Mouse (Mus musculus): Measurements from ENCODE around the gene Rpsa. TPM values are rescaled to one million over a fixed set of nuclear protein-coding genes. Genes with fewer than 3 reads are reported as not detected.
A peak's percentile ranks its signal among the peaks of the same experiment; 100 is the strongest.

Rpsa gene
- polyA plus RNA-seq, 1 experiment = 1,388 TPM

- TF ChIP-seq POLR2A (IDR thresholded peaks at IDR 0.05; ENCODE audit: borderline replicate concordance, extremely low read depth, low read depth, low read length) = no peak
- TF ChIP-seq CTCF (IDR thresholded peaks at IDR 0.05; ENCODE audit: insufficient read depth, low read length) = no peak
- 50% methylated on average over 11 of the region's 11 CpGs for WGBS
- no peak for DNase-seq
- peaks cover 6% of the 10 kb centered on the region for H3K4me1 ChIP-seq (ENCODE audit: control insufficient read depth, insufficient read depth, low read length)
- no peak overlapping the region for H3K4me3 ChIP-seq (replicated peaks; ENCODE audit: extremely low read depth, low read depth, low read length)
Measured at GRCm38 (mm10) chr9:120126868-120127267, 621 bp upstream of the Rpsa start.

DNA sequence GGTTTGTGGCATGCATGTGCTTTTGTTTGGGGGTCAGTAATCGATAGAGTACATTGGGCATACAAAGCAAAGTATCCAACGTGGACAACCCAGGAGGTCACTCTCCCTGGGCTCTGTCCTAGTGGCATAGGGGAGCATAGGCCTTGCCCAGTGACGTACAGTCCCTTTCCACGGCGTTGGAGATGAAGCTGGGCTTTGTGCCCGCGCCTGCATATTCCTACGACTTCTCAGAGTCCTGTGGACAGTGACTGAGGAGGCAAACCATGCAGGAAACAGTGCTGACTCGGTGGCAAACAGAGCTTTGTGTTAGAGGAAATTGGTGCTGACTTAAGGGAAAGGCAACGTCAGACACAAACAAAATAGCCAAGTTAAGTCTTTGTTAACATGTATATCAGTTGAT, 1.8 kb downstream of the Rpsa start:
- Histone ChIP-seq H3K4me1 (ENCODE audit: control insufficient read depth, insufficient read depth, low read length) (peaks cover 6% of the 10 kb centered on the region), H3K4me3 (replicated peaks; ENCODE audit: extremely low read depth, low read depth, low read length) (no peak overlapping the region)
- DNase-seq = no peak
- no peak for TF ChIP-seq CTCF (IDR thresholded peaks at IDR 0.05; ENCODE audit: insufficient read depth, low read length)
- no peak for TF ChIP-seq POLR2A (IDR thresholded peaks at IDR 0.05; ENCODE audit: borderline replicate concordance, extremely low read depth, low read depth, low read length)
- WGBS = 42% methylated on average over 10 of the region's 10 CpGs

GRCm38 (mm10) chr9:120131784-120132288, 4.3 kb downstream of the Rpsa start:
- peaks cover 6% of the 10 kb centered on the region for H3K4me1 ChIP-seq (ENCODE audit: control insufficient read depth, insufficient read depth, low read length)
- 87% methylated on average over 3 of the region's 3 CpGs for WGBS
- no peak for DNase-seq
- H3K4me3 ChIP-seq (replicated peaks; ENCODE audit: extremely low read depth, low read depth, low read length) = no peak overlapping the region
- TF ChIP-seq POLR2A (IDR thresholded peaks at IDR 0.05; ENCODE audit: borderline replicate concordance, extremely low read depth, low read depth, low read length) (no peak), CTCF (IDR thresholded peaks at IDR 0.05; ENCODE audit: insufficient read depth, low read length) (no peak)

DNA sequence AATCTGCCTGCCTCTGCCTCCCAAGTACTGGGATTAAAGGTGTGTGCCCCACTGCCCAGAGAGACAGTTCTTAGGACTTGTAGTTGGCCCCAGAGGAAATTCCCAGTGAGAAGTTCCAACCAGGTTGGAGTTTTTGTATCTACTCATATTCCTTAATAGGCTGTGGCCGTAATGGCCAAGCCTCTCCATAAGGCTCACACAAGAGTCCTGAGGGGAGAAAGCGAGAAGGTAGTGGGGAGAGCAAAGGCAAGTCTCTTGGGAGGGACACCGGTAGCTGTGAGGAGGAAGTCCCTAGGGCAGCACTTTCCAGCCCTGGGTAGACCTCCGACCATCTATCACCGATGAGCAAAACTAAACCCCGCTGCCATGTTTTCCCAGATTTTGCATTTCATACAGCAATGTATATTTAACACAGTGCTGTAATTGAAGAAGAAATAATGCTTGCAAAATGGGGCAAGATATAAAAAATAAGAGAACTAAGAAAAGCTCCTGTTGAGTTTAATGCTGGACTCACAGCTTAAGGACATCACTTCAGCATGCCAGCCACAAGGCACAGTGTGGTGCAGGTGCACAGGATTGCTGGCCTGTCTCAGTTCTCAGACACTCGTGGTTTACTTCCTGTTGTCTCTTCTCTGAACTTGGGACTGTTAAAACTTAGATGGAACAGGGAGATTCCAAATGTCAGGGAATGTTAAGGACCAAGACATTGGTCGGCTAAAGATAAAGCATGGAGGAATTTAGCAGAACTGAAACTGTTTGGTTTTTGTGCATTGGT, 5.7 kb downstream of the Rpsa start:
- WGBS = 36% methylated on average over 8 of the region's 8 CpGs
- no peak for DNase-seq
- H3K4me1 ChIP-seq (ENCODE audit: control insufficient read depth, insufficient read depth, low read length) = peaks cover 6% of the 10 kb centered on the region
- no peak overlapping the region for H3K4me3 ChIP-seq (replicated peaks; ENCODE audit: extremely low read depth, low read depth, low read length)
- TF ChIP-seq POLR2A (IDR thresholded peaks at IDR 0.05; ENCODE audit: borderline replicate concordance, extremely low read depth, low read depth, low read length) = no peak
- TF ChIP-seq CTCF (IDR thresholded peaks at IDR 0.05; ENCODE audit: insufficient read depth, low read length) = no peak

GRCm38 (mm10) chr9:120133755-120134475, 6.4 kb downstream of the Rpsa start:
- WGBS = 54% methylated on average over 6 of the region's 6 CpGs
- no peak for TF ChIP-seq CTCF (IDR thresholded peaks at IDR 0.05; ENCODE audit: insufficient read depth, low read length)
- TF ChIP-seq POLR2A (IDR thresholded peaks at IDR 0.05; ENCODE audit: borderline replicate concordance, extremely low read depth, low read depth, low read length) = no peak
- Histone ChIP-seq H3K4me3 (replicated peaks; ENCODE audit: extremely low read depth, low read depth, low read length) (no peak overlapping the region), H3K4me1 (ENCODE audit: control insufficient read depth, insufficient read depth, low read length) (peaks cover under 1% of the 10 kb centered on the region)
- DNase-seq = no peak

- no peaks in the 10 kb centered on the region for H3K4me1 ChIP-seq (ENCODE audit: control insufficient read depth, insufficient read depth, low read length)
- no peak overlapping the region for H3K4me3 ChIP-seq (replicated peaks; ENCODE audit: extremely low read depth, low read depth, low read length)
- 75% methylated on average over 13 of the region's 13 CpGs for WGBS
- DNase-seq = no peak
- no peak for TF ChIP-seq CTCF (IDR thresholded peaks at IDR 0.05; ENCODE audit: insufficient read depth, low read length)
- no peak for TF ChIP-seq POLR2A (IDR thresholded peaks at IDR 0.05; ENCODE audit: borderline replicate concordance, extremely low read depth, low read depth, low read length)
Measured at GRCm38 (mm10) chr9:120134529-120135160, 7.2 kb downstream of the Rpsa start.

DNA sequence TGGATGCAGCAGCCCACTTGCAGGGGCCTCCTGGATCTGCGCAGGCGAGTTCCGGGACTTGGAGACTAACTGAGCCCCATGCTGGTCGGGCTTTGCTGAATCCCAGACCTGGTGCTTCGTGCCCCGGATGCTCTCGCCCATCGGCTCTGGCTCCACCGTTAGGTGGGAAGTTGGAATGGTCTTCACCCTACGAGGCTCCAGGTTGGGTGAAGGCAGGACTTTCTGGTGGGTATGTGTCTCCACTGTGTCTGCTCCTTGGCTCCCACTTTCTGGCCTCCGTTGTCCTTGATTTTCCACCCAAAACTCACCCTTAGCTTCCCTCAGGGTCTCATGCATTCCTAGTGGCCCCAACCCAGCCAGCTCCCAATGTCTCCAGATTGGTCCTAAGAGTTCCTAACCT, 8.0 kb downstream of the Rpsa start:
- DNase-seq = no peak
- Histone ChIP-seq H3K4me1 (ENCODE audit: control insufficient read depth, insufficient read depth, low read length) (no peaks in the 10 kb centered on the region), H3K4me3 (replicated peaks; ENCODE audit: extremely low read depth, low read depth, low read length) (no peak overlapping the region)
- no peak for TF ChIP-seq POLR2A (IDR thresholded peaks at IDR 0.05; ENCODE audit: borderline replicate concordance, extremely low read depth, low read depth, low read length)
- TF ChIP-seq CTCF (IDR thresholded peaks at IDR 0.05; ENCODE audit: insufficient read depth, low read length) = no peak
- 94% methylated on average over 11 of the region's 11 CpGs for WGBS

- Histone ChIP-seq H3K4me1 (ENCODE audit: control insufficient read depth, insufficient read depth, low read length) (no peaks in the 10 kb centered on the region), H3K4me3 (replicated peaks; ENCODE audit: extremely low read depth, low read depth, low read length) (no peak overlapping the region)
- no peak for TF ChIP-seq POLR2A (IDR thresholded peaks at IDR 0.05; ENCODE audit: borderline replicate concordance, extremely low read depth, low read depth, low read length)
- peak; percentile 72 for TF ChIP-seq CTCF (IDR thresholded peaks at IDR 0.05; ENCODE audit: insufficient read depth, low read length)
- 4% methylated on average over 4 of the region's 4 CpGs for WGBS
- DNase-seq = peak; percentile 66
Measured at GRCm38 (mm10) chr9:120140652-120141051, 13.2 kb downstream of the Rpsa start.

DNA sequence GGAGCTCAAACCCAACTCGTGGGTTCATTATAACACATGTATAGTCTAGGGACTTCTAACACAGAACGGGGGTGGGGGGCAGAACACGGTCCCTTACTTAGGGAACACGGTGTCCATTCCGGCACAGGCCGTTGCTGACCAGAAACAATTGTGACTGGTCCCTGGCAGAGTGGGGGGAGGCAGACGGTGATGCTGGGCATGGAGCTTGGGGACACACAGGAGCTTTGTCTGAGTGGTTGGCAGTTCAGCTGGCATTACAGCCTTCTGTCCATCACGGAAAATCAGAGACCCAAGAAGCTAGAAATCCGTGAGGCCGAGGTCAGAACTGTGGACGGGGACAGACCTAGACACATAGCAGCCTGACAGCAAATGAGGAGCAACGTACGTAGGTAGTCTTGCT, 17.0 kb downstream of the Rpsa start:
- H3K4me3 ChIP-seq (replicated peaks; ENCODE audit: extremely low read depth, low read depth, low read length) = no peak overlapping the region
- no peak for DNase-seq
- TF ChIP-seq CTCF (IDR thresholded peaks at IDR 0.05; ENCODE audit: insufficient read depth, low read length) = no peak
- TF ChIP-seq POLR2A (IDR thresholded peaks at IDR 0.05; ENCODE audit: borderline replicate concordance, extremely low read depth, low read depth, low read length) = no peak
- H3K4me1 ChIP-seq (ENCODE audit: control insufficient read depth, insufficient read depth, low read length) = no peaks in the 10 kb centered on the region
- WGBS = 82% methylated on average over 13 of the region's 13 CpGs

Data from lung, adult 2 months (tissue).